Mouse (Mus musculus) urinary bladder, adult 18-20 months (tissue): ENCODE data around the gene Sh3gl1.

ENCODE experiments used
- DNase-seq, 2 experiments: peaks; one replicate each; pipeline ENCODE4 v3.0.0; 2022; ENCODE audit warnings: low spot score in 2 of 2, mixed read lengths in 2 of 2

Gene Sh3gl1

GRCm38 (mm10) chr17:55999794-56000499, 36.5 kb downstream of the Sh3gl1 start:
- DNase-seq, result no peak

- no peak for DNase-seq
Measured at GRCm38 (mm10) chr17:55996007-55996406, 40.4 kb downstream of the Sh3gl1 start.

- no peak for DNase-seq
Measured at GRCm38 (mm10) chr17:55990278-55990898, 46.0 kb downstream of the Sh3gl1 start.

- DNase-seq, result no peak
Measured at GRCm38 (mm10) chr17:55986030-55986961, 50.1 kb downstream of the Sh3gl1 start, which contains the start of gene Fsd1. Fsd1 (plus strand) TSS chr17:55986509.

GRCm38 (mm10) chr17:55977301-55977700, 59.1 kb downstream of the Sh3gl1 start:
- DNase-seq, result no peak

- DNase-seq, result peak; percentile 50 to 75
Measured at GRCm38 (mm10) chr17:55976255-55976862, 60.1 kb downstream of the Sh3gl1 start.

- DNase-seq, result no peak
Measured at GRCm38 (mm10) chr17:55971453-55971852, 65.0 kb downstream of the Sh3gl1 start.

- DNase-seq, result no peak
Measured at GRCm38 (mm10) chr17:55969966-55970891, 66.2 kb downstream of the Sh3gl1 start, which contains the start of gene Shd. Shd (plus strand) TSS chr17:55970467.

- no peak for DNase-seq
Measured at GRCm38 (mm10) chr17:55969560-55969959, 66.9 kb downstream of the Sh3gl1 start.

- DNase-seq, result no peak
Measured at GRCm38 (mm10) chr17:55968210-55968609, 68.2 kb downstream of the Sh3gl1 start.

- DNase-seq, result no peak
Measured at GRCm38 (mm10) chr17:55967186-55967585, 69.2 kb downstream of the Sh3gl1 start.
